Mouse (Mus musculus) kidney, postnatal 0 days (tissue): ENCODE measurements at regions not wholly inside any gene's neighbourhood (a gene's known extent, or its start where the extent isn't known, plus 50 kb on each side); places are given as distances from the start of the nearest gene placed in this dataset.

Experiments used
- ATAC-seq: fragments of 200-750 bp; cut with Nextera tagmentation; replicated peaks from 2 replicates; pipeline ENCODE4 v1.8.0; 2017; ENCODE audit warnings: low read depth, moderate number of reproducible peaks, moderate TSS enrichment, moderate library complexity; ENCODE audit not compliant: low FRiP score
- DNase-seq: peaks from one replicate; pipeline ENCODE4 v3.0.0-alpha.2; 2016; ENCODE audit warnings: low spot score
- H3K27ac ChIP-seq: fragments of 300-500 bp; sonication (generic); 2 replicates; pipeline ENCODE4 v1.5.1; 2014; ENCODE audit warnings: mild to moderate bottlenecking
- H3K27me3 ChIP-seq: fragments of 300-500 bp; sonication (generic); 2 replicates; pipeline ENCODE4 v1.6.1; 2014; ENCODE audit warnings: low read length, mixed read lengths; ENCODE audit not compliant: insufficient read depth
- H3K36me3 ChIP-seq: fragments of 300-500 bp; sonication (generic); 2 replicates; pipeline ENCODE4 v1.6.1; 2014; ENCODE audit warnings: low read length, mixed read lengths; ENCODE audit not compliant: insufficient read depth
- H3K4me1 ChIP-seq: fragments of 300-500 bp; sonication (generic); replicated peaks from 2 replicates; pipeline ENCODE4 v1.6.1; 2014; ENCODE audit warnings: antibody characterized with exemption, low read length, mixed read lengths; ENCODE audit not compliant: insufficient read depth
- H3K4me2 ChIP-seq: fragments of 300-500 bp; sonication (generic); 2 replicates; pipeline ENCODE4 v1.6.1; 2014; ENCODE audit warnings: mild to moderate bottlenecking, low read length, moderate library complexity, mixed read lengths
- H3K4me3 ChIP-seq: fragments of 300-500 bp; sonication (generic); replicated peaks from 2 replicates; pipeline ENCODE4 v1.5.1; 2014; ENCODE audit warnings: low read depth, low read length
- H3K9ac ChIP-seq: fragments of 300-500 bp; sonication (generic); 2 replicates; pipeline ENCODE4 v1.6.1; 2014; ENCODE audit warnings: low read depth, low read length
- H3K9me3 ChIP-seq: fragments of 300-500 bp; sonication (generic); replicated peaks from 2 replicates; pipeline ENCODE4 v1.6.1; 2016; ENCODE audit warnings: low read length, inconsistent platforms, mixed read lengths
- CTCF ChIP-seq: IDR thresholded peaks from 2 replicates; pipeline ENCODE4 v1.5.1; 2016; ENCODE audit warnings: antibody characterized with exemption, low read depth, mild to moderate bottlenecking, moderate library complexity
- WGBS: fragments of 180-500 bp; shearing (Covaris S2); extraction: QIAGEN DNeasy Blood & Tissue Kit; methylation state at CpG from one replicate; pipeline ENCODE4 v1.1.7; 2014; 5-methylcytosine and 5-hydroxymethylcytosine counted together

DNA sequence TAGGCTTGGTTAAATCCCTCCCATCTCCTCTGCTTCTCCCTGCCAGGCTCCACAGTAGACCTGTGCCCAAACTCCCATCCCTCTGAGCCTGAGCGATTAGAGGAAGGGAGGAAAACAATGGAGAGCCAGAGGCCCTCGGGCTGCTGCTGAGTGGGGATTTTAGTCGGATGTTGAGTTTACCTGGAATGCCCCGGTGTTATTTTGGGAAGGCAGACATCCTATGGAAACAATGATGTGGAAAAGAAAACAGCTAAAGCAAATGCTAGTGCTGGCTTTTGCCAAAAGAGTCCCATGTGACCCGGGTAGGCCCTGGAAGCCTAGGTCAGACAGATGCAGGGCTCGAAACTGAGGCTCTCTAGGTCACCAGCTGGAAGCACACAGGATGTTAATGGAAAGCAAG, 94.3 kb downstream of the Lbh start:
- H3K27me3 ChIP-seq: no peaks in the 10 kb centered on the region
- TF ChIP-seq CTCF: no peak
- no peaks in the 10 kb centered on the region for H3K36me3 ChIP-seq
- no peak overlapping the region for H3K27ac ChIP-seq
- no peak overlapping the region for H3K9ac ChIP-seq
- H3K4me1 ChIP-seq: peaks cover 6% of the 10 kb centered on the region; the same call in 1 of the 2 replicates
- WGBS: 20% methylated on average over 6 of the region's 6 CpGs
- ATAC-seq: no peak
- H3K4me2 ChIP-seq: no peak overlapping the region
- no peaks in the 10 kb centered on the region for H3K9me3 ChIP-seq
- DNase-seq: no peak
- no peak overlapping the region for H3K4me3 ChIP-seq

DNA sequence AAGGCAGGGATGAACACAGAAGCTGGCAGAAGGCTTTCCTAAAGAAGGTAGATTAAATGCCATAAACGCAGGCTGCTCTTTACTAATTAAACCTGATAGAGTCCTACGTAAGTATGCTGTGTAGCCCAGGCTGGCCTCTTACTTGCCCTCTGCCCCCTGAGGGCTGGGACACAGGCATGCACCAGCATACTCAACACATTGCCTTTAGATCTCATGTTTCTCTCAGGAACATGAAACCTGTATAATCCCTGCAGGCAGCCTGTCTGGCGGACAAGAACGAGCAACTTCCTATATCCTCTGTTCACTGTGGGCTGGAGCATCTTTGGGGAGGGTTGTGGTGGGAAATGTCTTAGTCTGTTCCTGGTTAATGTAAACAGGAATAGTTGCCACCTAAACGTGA, 94.8 kb upstream of the Lclat1 start:
- DNase-seq: no peak
- no peak for ATAC-seq

DNA sequence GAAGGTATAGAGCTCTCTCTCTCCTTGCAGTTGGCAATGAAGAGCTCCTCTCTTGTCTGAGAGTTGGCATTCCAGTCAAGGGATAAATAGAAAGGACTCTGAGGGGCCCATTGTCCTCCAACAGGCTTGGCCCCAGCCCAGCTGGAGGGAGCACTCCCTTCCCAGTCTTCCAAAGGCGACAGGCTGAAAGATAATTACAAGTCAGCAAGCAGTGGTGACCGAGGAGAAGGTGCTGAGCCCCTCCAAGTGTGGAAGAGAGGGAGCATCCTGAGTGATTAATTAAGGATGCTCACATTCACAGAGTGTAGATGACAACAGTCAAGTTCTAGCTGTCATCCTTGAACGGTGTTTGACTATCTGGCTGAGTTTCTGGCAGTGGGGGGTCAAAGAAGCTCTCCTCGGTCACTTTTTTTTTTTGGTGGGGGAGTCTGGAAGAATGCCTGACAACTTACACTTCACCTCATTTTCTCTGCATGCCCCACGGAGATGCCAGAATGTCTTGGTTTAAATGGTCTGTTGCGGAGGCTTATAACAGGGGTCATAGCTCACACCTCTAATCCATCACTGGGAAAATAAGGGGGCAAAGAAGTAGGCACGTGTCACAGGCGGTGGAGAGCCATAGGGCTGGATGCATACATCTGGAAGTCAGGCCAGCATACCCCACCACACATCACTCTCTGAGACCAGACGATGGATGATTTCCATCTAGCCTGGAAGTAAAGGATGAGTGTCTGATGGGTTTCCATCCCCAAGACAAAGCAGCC, 93.5 kb upstream of the Lclat1 start:
- no peak for DNase-seq
- no peak for TF ChIP-seq CTCF
- no peak for ATAC-seq

More for the DNA sequence above, 94.8 kb upstream of the Lclat1 start:
- peaks cover 6% of the 10 kb centered on the region; the same call in 1 of the 2 replicates for H3K4me1 ChIP-seq
- H3K9me3 ChIP-seq: no peaks in the 10 kb centered on the region
- no peak overlapping the region for H3K9ac ChIP-seq
- H3K27me3 ChIP-seq: no peaks in the 10 kb centered on the region
- no peak overlapping the region for H3K4me3 ChIP-seq
- H3K36me3 ChIP-seq: no peaks in the 10 kb centered on the region
- no peak overlapping the region for H3K4me2 ChIP-seq
- no peak for TF ChIP-seq CTCF
- H3K27ac ChIP-seq: no peak overlapping the region
- 37% methylated on average over 5 of the region's 5 CpGs for WGBS

DNA sequence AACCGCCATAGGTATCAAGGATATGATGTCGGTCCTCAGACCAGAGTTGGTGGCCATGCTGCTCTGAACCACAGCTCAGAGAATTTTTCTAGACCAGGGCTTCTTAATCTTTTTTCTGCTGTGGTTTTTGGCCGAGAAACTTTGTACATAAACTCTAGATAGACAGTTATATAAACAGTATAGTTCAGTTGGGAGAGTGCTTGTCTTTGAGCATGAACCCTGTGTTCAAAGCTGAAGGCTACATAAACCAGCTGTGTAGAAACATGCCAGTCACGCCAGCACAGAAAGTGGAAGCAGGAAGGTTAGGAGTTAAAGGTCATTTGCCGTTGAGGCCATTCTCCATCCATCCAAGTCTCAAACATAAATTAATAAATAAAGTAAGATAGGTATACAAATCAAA, 90.6 kb upstream of the Lclat1 start:
- Histone ChIP-seq H3K4me3 (no peak overlapping the region), H3K9me3 (no peaks in the 10 kb centered on the region), H3K27me3 (no peaks in the 10 kb centered on the region), H3K4me1 (peaks cover 6% of the 10 kb centered on the region; the same call in 1 of the 2 replicates), H3K27ac (no peak overlapping the region), H3K36me3 (no peaks in the 10 kb centered on the region), H3K4me2 (no peak overlapping the region), H3K9ac (no peak overlapping the region)
- ATAC-seq: no peak
- WGBS: 56% methylated on average over 5 of the region's 5 CpGs
- peak; percentile 88 for DNase-seq
- TF ChIP-seq CTCF: no peak

More for the DNA sequence above, 93.5 kb upstream of the Lclat1 start:
- no peaks in the 10 kb centered on the region for H3K27me3 ChIP-seq
- H3K9ac ChIP-seq: no peak overlapping the region
- H3K27ac ChIP-seq: no peak overlapping the region
- no peak overlapping the region for H3K4me2 ChIP-seq
- H3K36me3 ChIP-seq: no peaks in the 10 kb centered on the region
- WGBS: 54% methylated on average over 9 of the region's 9 CpGs
- H3K4me1 ChIP-seq: peaks cover 6% of the 10 kb centered on the region; the same call in 1 of the 2 replicates
- no peaks in the 10 kb centered on the region for H3K9me3 ChIP-seq
- H3K4me3 ChIP-seq: no peak overlapping the region

DNA sequence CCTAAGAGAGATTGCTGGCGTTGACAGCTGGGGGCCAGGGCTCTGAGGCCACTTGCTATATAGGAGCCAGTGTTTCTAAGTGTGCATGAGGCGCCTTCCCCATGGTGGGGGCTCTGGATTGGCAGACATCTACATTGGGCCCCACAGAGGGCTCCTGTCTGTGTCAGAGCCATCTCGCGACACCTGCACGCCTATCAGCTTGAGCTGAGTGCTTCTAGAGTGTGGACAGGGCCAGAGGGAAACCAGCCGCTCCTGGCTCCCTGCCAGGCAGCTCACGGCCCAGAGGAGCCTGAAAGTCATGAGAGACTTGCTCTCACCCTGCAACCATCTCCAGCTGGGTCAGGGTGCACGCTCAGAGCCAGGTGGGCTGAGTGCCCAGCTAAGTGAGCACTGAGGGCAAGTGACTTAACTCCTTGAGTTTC, 85.1 kb upstream of the Lclat1 start:
- Histone ChIP-seq H3K27ac (no peak overlapping the region), H3K9me3 (no peaks in the 10 kb centered on the region), H3K4me3 (no peak overlapping the region), H3K4me1 (0 out of 2 replicates have a peak, but pooled peaks cover 6% of the 10 kb centered on the region), H3K27me3 (no peaks in the 10 kb centered on the region), H3K36me3 (no peaks in the 10 kb centered on the region), H3K4me2 (no peak overlapping the region), H3K9ac (no peak overlapping the region)
- no peak for DNase-seq
- TF ChIP-seq CTCF: no peak
- 43% methylated on average over 8 of the region's 8 CpGs for WGBS
- ATAC-seq: peak; percentile 82

DNA sequence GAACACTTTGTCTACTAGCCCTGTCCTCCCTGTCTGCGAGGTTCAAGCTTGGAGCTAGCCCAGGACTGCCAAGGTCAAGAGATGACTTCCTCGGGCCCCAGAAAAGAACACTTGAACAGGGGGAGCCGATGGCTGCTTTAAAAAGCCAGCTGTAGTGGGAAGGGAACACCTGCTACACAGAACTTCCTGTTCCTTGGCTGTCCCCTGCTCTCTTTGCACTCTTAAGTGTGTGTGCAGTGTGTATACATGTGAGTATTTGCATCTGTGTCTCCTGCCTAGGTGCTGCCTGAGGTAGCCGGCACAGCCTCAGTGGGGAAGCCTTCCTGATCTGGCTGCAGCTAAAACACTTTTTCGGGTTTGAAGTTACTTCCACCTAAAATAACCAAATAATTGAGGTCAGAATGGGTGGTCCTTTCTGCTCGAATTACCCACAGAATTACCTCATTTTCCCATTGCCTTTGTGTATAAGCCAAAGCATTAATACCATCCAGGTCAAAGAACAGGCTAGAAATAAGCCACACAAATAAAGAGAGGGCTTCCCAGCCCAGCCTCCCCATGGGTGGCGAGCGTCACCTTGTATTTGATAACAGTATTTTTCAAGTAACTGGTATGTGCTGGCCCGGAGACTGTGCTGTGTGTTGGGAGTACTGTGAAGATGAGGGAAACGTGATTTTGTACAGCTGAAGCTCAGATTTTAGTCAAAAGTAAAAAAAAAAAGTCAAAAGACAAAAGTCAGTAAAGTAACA, 84.2 kb upstream of the Lclat1 start:
- no peak overlapping the region for H3K4me2 ChIP-seq
- H3K4me3 ChIP-seq: no peak overlapping the region
- 59% methylated on average over 10 of the region's 10 CpGs for WGBS
- 0 out of 2 replicates have a peak, but pooled peaks cover 6% of the 10 kb centered on the region for H3K4me1 ChIP-seq
- no peak overlapping the region for H3K27ac ChIP-seq
- TF ChIP-seq CTCF: no peak
- no peak overlapping the region for H3K9ac ChIP-seq
- ATAC-seq (no peak), DNase-seq (no peak)
- H3K9me3 ChIP-seq: no peaks in the 10 kb centered on the region
- no peaks in the 10 kb centered on the region for H3K36me3 ChIP-seq
- H3K27me3 ChIP-seq: no peaks in the 10 kb centered on the region
